12 mouse cellular contexts compared by ENCODE assay signal in the genomic region with DNA sequence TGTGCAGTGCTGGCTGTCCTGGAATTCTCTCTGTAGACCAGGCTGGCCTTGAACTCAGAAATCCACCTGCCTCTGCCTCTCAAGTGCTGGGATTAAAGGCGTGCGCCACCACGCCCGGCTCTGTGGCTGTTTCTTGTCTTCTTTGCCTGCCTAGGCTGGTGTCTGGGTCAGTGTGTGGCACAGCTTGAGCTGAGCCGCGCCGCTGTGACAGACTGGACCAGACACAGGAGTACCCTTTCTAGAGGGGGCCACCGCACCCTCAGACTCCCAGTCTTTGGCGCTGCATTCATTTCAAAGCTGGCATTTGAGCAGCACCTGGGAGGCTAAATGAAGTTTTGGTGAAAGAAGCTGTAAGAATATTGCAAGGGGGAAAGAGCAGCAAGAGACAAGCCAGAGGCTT. TPM values are rescaled to one million over a fixed set of nuclear protein-coding genes. Genes with fewer than 3 reads are reported as not detected.
DNase-seq lines count a peak whose midpoint lies in the region; ATAC-seq and TF ChIP-seq lines count a peak whose summit lies in the region.
"Had no signal": no experiment of that assay in that cellular context is flagged by ENCODE, and none has a peak within 500 bp of the region (broad histone marks: within the 10 kb centered on the region; RNA-seq: fewer than 3 reads in every experiment).

No protein-coding gene starts in this region.

- 0 out of 2 replicates have a peak overlapping the region, but pooled peaks have one; percentile 24 for H3K9ac ChIP-seq in heart, embryonic 13.5 days
- no peak overlapping the region for H3K9ac ChIP-seq in liver, embryonic 12.5 days
- H3K9ac ChIP-seq in CH12.LX (ENCODE audit: insufficient read depth, low read depth) = peak overlapping the region; percentile 11; the same call in 1 of the 2 replicates
- no peak overlapping the region for H3K9ac ChIP-seq in embryonic facial prominence, embryonic 14.5 days (ENCODE audit: low read depth, low read length)

- H3K4me1 ChIP-seq in heart, embryonic 13.5 days = peaks cover 59% of the 10 kb centered on the region
- peaks cover 67% of the 10 kb centered on the region for H3K4me1 ChIP-seq in heart, embryonic 10.5 days
- H3K4me1 ChIP-seq in liver, embryonic 12.5 days = peaks cover 34% of the 10 kb centered on the region
- H3K4me1 ChIP-seq in CH12.LX (ENCODE audit: control insufficient read depth in 1 of 2, insufficient read depth in 2 of 2) = peaks cover 42 to 82% of the 10 kb centered on the region in 2 experiments
- peaks cover 12% of the 10 kb centered on the region for H3K4me1 ChIP-seq in embryonic facial prominence, embryonic 14.5 days (ENCODE audit: control insufficient read depth, insufficient read depth, low read length)

- H3K9me3 ChIP-seq in heart, embryonic 13.5 days = no peaks in the 10 kb centered on the region
- H3K9me3 ChIP-seq in heart, embryonic 10.5 days = peaks cover 2% of the 10 kb centered on the region; the same call in 1 of the 2 replicates
- no peaks in the 10 kb centered on the region for H3K9me3 ChIP-seq in liver, embryonic 12.5 days (replicated peaks)
- H3K9me3 ChIP-seq in CH12.LX (replicated peaks; ENCODE audit: low read length) = no peaks in the 10 kb centered on the region
- no peaks in the 10 kb centered on the region for H3K9me3 ChIP-seq in embryonic facial prominence, embryonic 14.5 days (ENCODE audit: control insufficient read depth, low read length)
- H3K9me3 ChIP-seq: forebrain, embryonic 15.5 days; hindbrain, embryonic 13.5 days had no signal

- no peak for ATAC-seq in heart, embryonic 13.5 days (ENCODE audit: extremely low read depth, insufficient number of reproducible peaks, low FRiP score, low TSS enrichment)
- no peak for ATAC-seq in liver, embryonic 12.5 days
- ATAC-seq in embryonic facial prominence, embryonic 14.5 days (ENCODE audit: low read depth) = no peak
- ATAC-seq: forebrain, embryonic 15.5 days had no signal

- H3K4me3 ChIP-seq in heart, embryonic 13.5 days = peak overlapping the region; percentile 64; the same call in 1 of the 2 replicates
- no peak overlapping the region; the same call in 1 of the 2 replicates for H3K4me3 ChIP-seq in heart, embryonic 10.5 days
- H3K4me3 ChIP-seq in liver, embryonic 12.5 days = no peak overlapping the region
- H3K4me3 ChIP-seq in CH12.LX (replicated peaks in 1 of 3; ENCODE audit: low read depth in 2 of 3, low read length in 2 of 3, poor library complexity in 1 of 3) = peak overlapping the region in 2 of 3 experiments; percentile 13 to 38
- peak overlapping the region; percentile 9; the same call in 1 of the 2 replicates for H3K4me3 ChIP-seq in embryonic facial prominence, embryonic 14.5 days (ENCODE audit: low read depth, low read length)

- no peak for TF ChIP-seq RAD21 in CH12.LX (IDR thresholded peaks at IDR 0.05; ENCODE audit: low read depth, low read length)

- no peak overlapping the region for H3K27ac ChIP-seq in heart, embryonic 13.5 days (replicated peaks)
- H3K27ac ChIP-seq in heart, embryonic 10.5 days = no peak overlapping the region
- no peak overlapping the region for H3K27ac ChIP-seq in liver, embryonic 12.5 days
- H3K27ac ChIP-seq in CH12.LX (ENCODE audit: insufficient read depth, low read depth) = no peak overlapping the region
- no peak overlapping the region for H3K27ac ChIP-seq in embryonic facial prominence, embryonic 14.5 days (replicated peaks; ENCODE audit: low read depth, low read length)
- H3K27ac ChIP-seq: forebrain, embryonic 15.5 days; hindbrain, embryonic 13.5 days had no signal

- DNase-seq in heart, embryonic 10.5 days (ENCODE audit: low spot score) = no peak
- DNase-seq in liver (no peak), CH12.LX (ENCODE audit: extremely low read depth) (no peak)
- DNase-seq in embryonic facial prominence, embryonic 14.5 days (ENCODE audit: low spot score) = no peak
- no peak for DNase-seq in right cerebral cortex, adult 2 months (ENCODE audit: low spot score in 2 of 2)
- DNase-seq in gastrocnemius, postnatal 10 days = no peak
- DNase-seq: cerebellum, adult 18-20 months; gastrocnemius, postnatal 25 days had no signal

- peak overlapping the region; percentile 97 for H3K4me2 ChIP-seq in heart, embryonic 13.5 days
- H3K4me2 ChIP-seq in liver, embryonic 12.5 days = peak overlapping the region; percentile 70; the same call in 1 of the 2 replicates
- H3K4me2 ChIP-seq in CH12.LX (ENCODE audit: insufficient read depth, low read depth, poor library complexity, severe bottlenecking) = peak overlapping the region; percentile 92
- H3K4me2 ChIP-seq in embryonic facial prominence, embryonic 14.5 days (ENCODE audit: low read depth, low read length) = peak overlapping the region; percentile 93

- WGBS in heart, embryonic 13.5 days = 31% methylated on average over 9 of the region's 9 CpGs
- WGBS in heart, embryonic 10.5 days = 36% methylated on average over 9 of the region's 9 CpGs
- WGBS in liver, embryonic 12.5 days (ENCODE audit: insufficient replicate concordance) = 31% methylated on average over 9 of the region's 9 CpGs
- WGBS in embryonic facial prominence, embryonic 14.5 days = 36% methylated on average over 9 of the region's 9 CpGs

- peaks cover 90% of the 10 kb centered on the region for H3K27me3 ChIP-seq in heart, embryonic 13.5 days (replicated peaks)
- H3K27me3 ChIP-seq in heart, embryonic 10.5 days (ENCODE audit: insufficient read depth, poor library complexity, severe bottlenecking) = peaks cover 92% of the 10 kb centered on the region
- H3K27me3 ChIP-seq in liver, embryonic 12.5 days (replicated peaks) = peaks cover 90% of the 10 kb centered on the region
- H3K27me3 ChIP-seq in CH12.LX (replicated peaks) = peaks cover 16% of the 10 kb centered on the region
- H3K27me3 ChIP-seq in embryonic facial prominence, embryonic 14.5 days (replicated peaks; ENCODE audit: control insufficient read depth, insufficient read depth, low read length) = peaks cover 84% of the 10 kb centered on the region

- dilution Hi-C loops in CH12.LX (cut with MboI; ENCODE audit: extremely low pct_ligation_motif_present, extremely low pct_unique_long_range_greater_than_20kb, low sequenced_read_pairs) = no loop called here

- no peak for TF ChIP-seq POLR2A in CH12.LX (IDR thresholded peaks at IDR 0.05; ENCODE audit: low read depth, low read length)

- H3K36me3 ChIP-seq in heart, embryonic 13.5 days = peaks cover 9% of the 10 kb centered on the region
- 0 out of 2 replicates have a peak, but pooled peaks cover 8% of the 10 kb centered on the region for H3K36me3 ChIP-seq in heart, embryonic 10.5 days
- peaks cover 10% of the 10 kb centered on the region; the same call in 1 of the 2 replicates for H3K36me3 ChIP-seq in liver, embryonic 12.5 days
- H3K36me3 ChIP-seq in CH12.LX (replicated peaks in 1 of 2; ENCODE audit: control insufficient read depth in 1 of 2, insufficient read depth in 1 of 2, low read length in 1 of 2) = peaks cover 0 to 14% of the 10 kb centered on the region in 2 experiments
- peaks cover 10% of the 10 kb centered on the region; the same call in 1 of the 2 replicates for H3K36me3 ChIP-seq in embryonic facial prominence, embryonic 14.5 days (ENCODE audit: control insufficient read depth, insufficient read depth, low read length)
- H3K36me3 ChIP-seq: forebrain, embryonic 15.5 days had no signal

- no peak for TF ChIP-seq CTCF in CH12.LX (conservative IDR thresholded peaks at IDR 0.05 in 1 of 2, IDR thresholded peaks at IDR 0.05 in 1 of 2; ENCODE audit: low read depth in 2 of 2, low read length in 2 of 2)

- H3K79me2 ChIP-seq in CH12.LX (replicated peaks; ENCODE audit: control insufficient read depth, extremely low read depth, insufficient read depth, poor library complexity, severe bottlenecking) = no peaks in the 10 kb centered on the region

- in situ Hi-C loops in CH12.LX (cut with MboI; ENCODE audit: low pct_ligation_motif_present, low pct_unique_long_range_greater_than_20kb, low sequenced_read_pairs) = no loop called here

- no peak for TF ChIP-seq EP300 in CH12.LX (IDR thresholded peaks at IDR 0.05; ENCODE audit: low read length)

RNA-seq across cellular contexts. Expression of a gene that starts 0.9 kb away (rescaled TPM):
- polyA plus RNA-seq in heart, embryonic 13.5 days (2015; fragmentation: Nextera tagmentation; extraction: Ambion mirVana) = 0.59 and 0.70 TPM in 2 replicates
- polyA plus RNA-seq in heart, embryonic 10.5 days (2016; fragmentation: Nextera tagmentation; extraction: Ambion mirVana) = 1.1 and 1.4 TPM in 2 replicates
- polyA plus RNA-seq in liver, embryonic 12.5 days (2016; fragmentation: Nextera tagmentation; extraction: Ambion mirVana) = 0.77 and 1.1 TPM in 2 replicates
- total RNA-seq in CH12.LX (2012; rRNA removed) (6.5 and 9.1 TPM in 2 replicates), CH12.LX (2014; rRNA removed) (2.1 and 3.0 TPM in 2 replicates)
- 6.3 and 7.5 TPM in 2 replicates for polyA plus RNA-seq in CH12.LX (2012; ENCODE audit: insufficient read length, low read depth)
- 3.8 and 4.8 TPM in 2 replicates for polyA plus RNA-seq in embryonic facial prominence, embryonic 14.5 days (2014; fragmentation: Nextera tagmentation; extraction: Ambion mirVana)
- total RNA-seq in gastrocnemius, postnatal 10 days (2021) = under 1 TPM; 0.42 to 0.56 TPM
- total RNA-seq: gastrocnemius, postnatal 25 days had no signal

RNA-seq across cellular contexts. Expression of a gene that starts 6.3 kb away (rescaled TPM):
- polyA plus RNA-seq in heart, embryonic 13.5 days (2015; fragmentation: Nextera tagmentation; extraction: Ambion mirVana) = 21.0 TPM in 2 replicates
- 27.0 and 34.4 TPM in 2 replicates for polyA plus RNA-seq in heart, embryonic 10.5 days (2016; fragmentation: Nextera tagmentation; extraction: Ambion mirVana)
- 35.2 and 37.5 TPM in 2 replicates for polyA plus RNA-seq in liver, embryonic 12.5 days (2016; fragmentation: Nextera tagmentation; extraction: Ambion mirVana)
- 8.8 and 10.0 TPM in 2 replicates for total RNA-seq in CH12.LX (2012; rRNA removed)
- total RNA-seq in CH12.LX (2014; rRNA removed) = 2.6 and 3.3 TPM in 2 replicates
- polyA plus RNA-seq in CH12.LX (2012; ENCODE audit: insufficient read length, low read depth) = 10.2 and 12.5 TPM in 2 replicates
- 33.8 and 38.1 TPM in 2 replicates for polyA plus RNA-seq in embryonic facial prominence, embryonic 14.5 days (2014; fragmentation: Nextera tagmentation; extraction: Ambion mirVana)
- 10 to 100 TPM; 12.9 to 15.5 TPM for total RNA-seq in gastrocnemius, postnatal 10 days (2021)

RNA-seq across cellular contexts. Expression of a gene that starts 39.9 kb away (rescaled TPM):
- 28.2 and 34.3 TPM in 2 replicates for polyA plus RNA-seq in heart, embryonic 13.5 days (2015; fragmentation: Nextera tagmentation; extraction: Ambion mirVana)
- 34.2 and 35.0 TPM in 2 replicates for polyA plus RNA-seq in heart, embryonic 10.5 days (2016; fragmentation: Nextera tagmentation; extraction: Ambion mirVana)
- 19.0 and 22.9 TPM in 2 replicates for polyA plus RNA-seq in liver, embryonic 12.5 days (2016; fragmentation: Nextera tagmentation; extraction: Ambion mirVana)
- 16.8 and 17.0 TPM in 2 replicates for total RNA-seq in CH12.LX (2012; rRNA removed)
- total RNA-seq in CH12.LX (2014; rRNA removed) = 11.6 and 15.0 TPM in 2 replicates
- 16.0 and 20.6 TPM in 2 replicates for polyA plus RNA-seq in CH12.LX (2012; ENCODE audit: insufficient read length, low read depth)
- 21.8 and 26.5 TPM in 2 replicates for polyA plus RNA-seq in embryonic facial prominence, embryonic 14.5 days (2014; fragmentation: Nextera tagmentation; extraction: Ambion mirVana)
- total RNA-seq in gastrocnemius, postnatal 10 days (2021) = 10 to 100 TPM; 21.5 to 24.8 TPM

RNA-seq across cellular contexts. Expression of a gene that starts 40.3 kb away (rescaled TPM):
- polyA plus RNA-seq in heart, embryonic 13.5 days (2015; fragmentation: Nextera tagmentation; extraction: Ambion mirVana) = 435 and 450 TPM in 2 replicates
- polyA plus RNA-seq in heart, embryonic 10.5 days (2016; fragmentation: Nextera tagmentation; extraction: Ambion mirVana) = 569 and 680 TPM in 2 replicates
- 432 and 434 TPM in 2 replicates for polyA plus RNA-seq in liver, embryonic 12.5 days (2016; fragmentation: Nextera tagmentation; extraction: Ambion mirVana)
- total RNA-seq in CH12.LX (2012; rRNA removed) (399 and 425 TPM in 2 replicates), CH12.LX (2014; rRNA removed) (418 and 428 TPM in 2 replicates)
- 1,159 and 1,267 TPM in 2 replicates for polyA plus RNA-seq in CH12.LX (2012; ENCODE audit: insufficient read length, low read depth)
- polyA plus RNA-seq in embryonic facial prominence, embryonic 14.5 days (2014; fragmentation: Nextera tagmentation; extraction: Ambion mirVana) = 283 and 350 TPM in 2 replicates
- total RNA-seq in gastrocnemius, postnatal 10 days (2021) = 100 to 1,000 TPM; 141 to 189 TPM

Comparison
In these comparisons a context has a peak if more than half of its experiments do, and no peak if none do; other contexts are left out.
1. H3K4me3 ChIP-seq: peak in heart, embryonic 13.5 days (single experiment), CH12.LX (2 of 3) and embryonic facial prominence, embryonic 14.5 days (single experiment); none in heart, embryonic 10.5 days (single experiment) and liver, embryonic 12.5 days (single experiment).
2. H3K9ac ChIP-seq: peak in heart, embryonic 13.5 days (single experiment) and CH12.LX (single experiment); none in liver, embryonic 12.5 days (single experiment) and embryonic facial prominence, embryonic 14.5 days (single experiment).
3. Peak in every context shown above with its lines, with median percentiles within 50 percentile points of each other: H3K4me2 ChIP-seq.